Mouse (Mus musculus) ES-Bruce4 (cell line): ENCODE results near the gene Hecw2.

Source experiments
- EP300 ChIP-seq: IDR thresholded peaks from 2 replicates; pipeline ENCODE4 v1.6.1; 2011; ENCODE audit warnings: low read depth, low read length; ENCODE audit not compliant: insufficient read depth
- POLR2A ChIP-seq: IDR thresholded peaks from one replicate; pipeline ENCODE4 v1.8.1; 2011; ENCODE audit warnings: low read length; ENCODE audit not compliant: insufficient read depth

- TF ChIP-seq POLR2A = no peak
- TF ChIP-seq EP300 = no peak
These were observed 27.0 kb downstream of the Hecw2 start for GRCm38 (mm10) chr1:54168014-54168413.
